In the genomic region with DNA sequence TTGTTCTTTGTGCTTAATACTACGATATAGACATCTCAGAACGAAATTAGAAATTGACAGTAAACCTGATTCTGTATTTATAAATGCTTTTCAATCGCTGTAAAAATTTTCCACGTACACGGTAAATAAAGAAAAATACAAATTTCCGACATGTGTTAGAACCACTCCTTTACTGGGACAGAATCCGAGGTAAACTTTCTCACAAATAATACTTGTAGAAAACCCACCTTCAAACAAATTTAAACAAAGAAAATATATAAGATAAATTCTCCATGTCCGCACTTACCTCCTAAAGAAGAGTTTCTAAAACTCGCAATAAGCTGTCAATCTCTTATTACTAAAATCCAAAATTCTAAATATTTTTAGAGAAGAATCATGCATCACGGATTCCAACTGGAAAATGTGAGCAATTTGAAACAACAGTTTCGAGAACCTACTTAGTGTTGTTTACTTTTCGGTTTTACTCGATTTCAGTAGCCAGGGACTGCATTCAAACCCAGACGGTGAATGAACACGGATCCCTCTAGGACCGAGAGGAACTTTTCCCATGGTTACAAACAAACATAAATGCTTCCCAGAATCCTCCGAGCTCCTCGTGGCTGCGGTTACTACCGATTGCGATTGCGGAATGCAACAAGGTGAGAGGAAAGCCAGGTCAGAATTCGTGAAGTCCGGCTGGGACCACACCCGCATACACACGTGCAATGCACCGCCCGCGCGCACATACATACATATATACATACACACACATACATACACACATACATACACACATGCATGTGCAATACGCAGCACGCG, we compare ENCODE assay signal across 9 mouse cellular contexts. TPM values are rescaled to one million over a fixed set of nuclear protein-coding genes. Genes with fewer than 3 reads are reported as not detected.
A peak's percentile ranks its signal among the peaks of the same experiment; 100 is the strongest.
DNase-seq lines count a peak whose midpoint lies in the region; ATAC-seq and TF ChIP-seq lines count a peak whose summit lies in the region.
"Had no signal": no experiment of that assay in that cellular context is flagged by ENCODE, and none has a peak within 500 bp of the region (broad histone marks: within the 10 kb centered on the region; RNA-seq: fewer than 3 reads in every experiment).

No protein-coding gene starts in this region.

- H3K4me3 ChIP-seq in brown adipose tissue, adult 24 weeks (ENCODE audit: insufficient read depth, low read depth, low read length), result peak overlapping the region; percentile 83
- peak overlapping the region; percentile 93 for H3K4me3 ChIP-seq in heart, embryonic 12.5 days
- peak overlapping the region; percentile 97 for H3K4me3 ChIP-seq in kidney, embryonic 16.5 days (ENCODE audit: low read length)
- H3K4me3 ChIP-seq in liver, adult 2 months (ENCODE audit: insufficient read depth, low read depth, low read length), result peak overlapping the region; percentile 61

- H3K9ac ChIP-seq in heart, embryonic 12.5 days, result peak overlapping the region; percentile 65
- peak overlapping the region; percentile 31 for H3K9ac ChIP-seq in kidney, embryonic 16.5 days (replicated peaks; ENCODE audit: low read length)
- peak overlapping the region; percentile 53 for H3K9ac ChIP-seq in liver, adult 2 months (ENCODE audit: low read depth, low read length)

- H3K36me3 ChIP-seq in heart, embryonic 12.5 days, result peaks cover 7% of the 10 kb centered on the region
- peaks cover 7% of the 10 kb centered on the region; the same call in 1 of the 2 replicates for H3K36me3 ChIP-seq in kidney, embryonic 16.5 days (ENCODE audit: insufficient read depth, low read length)
- H3K36me3 ChIP-seq in liver, adult 2 months (ENCODE audit: control insufficient read depth, insufficient read depth, low read length), result peaks cover 2% of the 10 kb centered on the region
- H3K36me3 ChIP-seq in splenic B cell, adult 2 months (ENCODE audit: control insufficient read depth, insufficient read depth, low read length, poor library complexity, severe bottlenecking), result no peaks in the 10 kb centered on the region

- H3K4me1 ChIP-seq in brown adipose tissue, adult 24 weeks (ENCODE audit: control insufficient read depth, insufficient read depth, insufficient read length, low read length), result 0 out of 2 replicates have a peak, but pooled peaks cover 2% of the 10 kb centered on the region
- H3K4me1 ChIP-seq in heart, embryonic 12.5 days (replicated peaks), result peaks cover 19% of the 10 kb centered on the region
- peaks cover 6% of the 10 kb centered on the region for H3K4me1 ChIP-seq in kidney, embryonic 16.5 days (ENCODE audit: insufficient read depth, low read length)
- H3K4me1 ChIP-seq in liver, adult 2 months (ENCODE audit: control insufficient read depth, insufficient read depth, low read length), result peaks cover 15% of the 10 kb centered on the region

- WGBS in heart, embryonic 12.5 days, result under 1% methylated on average over 33 of the region's 33 CpGs
- under 1% methylated on average over 33 of the region's 33 CpGs for WGBS in kidney, embryonic 16.5 days
- WGBS in liver, adult 2 months, result under 1% methylated on average over 33 of the region's 33 CpGs

- peaks cover 11% of the 10 kb centered on the region; the same call in 1 of the 2 replicates for H3K79me2 ChIP-seq in liver, adult 2 months (ENCODE audit: control insufficient read depth, insufficient read depth, low read length)

- no peaks in the 10 kb centered on the region for H3K9me3 ChIP-seq in heart, embryonic 12.5 days (replicated peaks)
- H3K9me3 ChIP-seq in kidney, embryonic 16.5 days (ENCODE audit: low read length), result no peaks in the 10 kb centered on the region

- TF ChIP-seq POLR2A in liver, adult 2 months (IDR thresholded peaks at IDR 0.05; ENCODE audit: extremely low read depth, insufficient read depth, low read length), result no peak

- no peak for TF ChIP-seq CTCF in liver, adult 2 months (IDR thresholded peaks at IDR 0.05; ENCODE audit: low read depth, low read length)

- H3K4me2 ChIP-seq in heart, embryonic 12.5 days, result peak overlapping the region; percentile 92
- peak overlapping the region; percentile 76 for H3K4me2 ChIP-seq in kidney, embryonic 16.5 days (replicated peaks; ENCODE audit: low read depth, low read length)

- H3K27me3 ChIP-seq in heart, embryonic 12.5 days (replicated peaks), result no peaks in the 10 kb centered on the region
- no peaks in the 10 kb centered on the region for H3K27me3 ChIP-seq in kidney, embryonic 16.5 days (ENCODE audit: insufficient read depth, low read length)
- no peaks in the 10 kb centered on the region for H3K27me3 ChIP-seq in liver, adult 2 months (ENCODE audit: control insufficient read depth, insufficient read depth, low read length)
- no peaks in the 10 kb centered on the region; the same call in 1 of the 2 replicates for H3K27me3 ChIP-seq in splenic B cell, adult 2 months (ENCODE audit: control insufficient read depth, insufficient read depth, low read length, poor library complexity, severe bottlenecking)

- ATAC-seq in erythroid progenitor cell, adult 5-6 weeks (replicated peaks; ENCODE audit: low FRiP score, poor library complexity, severe bottlenecking), result peak; percentile 75
- ATAC-seq in heart, embryonic 12.5 days (ENCODE audit: insufficient number of reproducible peaks, low FRiP score), result peak; percentile 74
- peak; percentile 90 for ATAC-seq in kidney, embryonic 16.5 days (ENCODE audit: low FRiP score, low TSS enrichment)
- ATAC-seq in monocyte, adult 5-6 weeks (replicated peaks; ENCODE audit: insufficient number of reproducible peaks, low FRiP score, low TSS enrichment, poor library complexity, severe bottlenecking), result peak; percentile 48

- DNase-seq in CD4-positive, CD25-positive, alpha-beta regulatory T cell, adult 2 months (ENCODE audit: low read depth, low spot score), result peak; percentile 54
- DNase-seq in liver, adult 2 months (ENCODE audit: extremely low read depth, low read depth, low spot score), result peak; percentile 91
- DNase-seq in splenic B cell, adult 2 months (ENCODE audit: low read depth, low spot score), result peak; percentile 66

- peak overlapping the region; percentile 56; the same call in 1 of the 2 replicates for H3K27ac ChIP-seq in brown adipose tissue, adult 24 weeks (replicated peaks; ENCODE audit: low read depth, low read length)
- no peak overlapping the region for H3K27ac ChIP-seq in heart, embryonic 12.5 days (ENCODE audit: poor library complexity, severe bottlenecking)
- no peak overlapping the region for H3K27ac ChIP-seq in kidney, embryonic 16.5 days (ENCODE audit: low read length)
- H3K27ac ChIP-seq in liver, adult 2 months (replicated peaks; ENCODE audit: insufficient read depth, low read depth, low read length), result no peak overlapping the region

RNA-seq across cellular contexts. Expression of a gene that starts 0.7 kb away (rescaled TPM):
- polyA plus RNA-seq in brown adipose tissue, adult 24 weeks (2012; ENCODE audit: insufficient read depth, insufficient read length, missing spikeins), result 11.1 and 14.5 TPM in 2 replicates
- total RNA-seq in erythroid progenitor cell, adult 5-6 weeks (2015; ENCODE audit: low replicate concordance), result 23.1 and 26.4 TPM in 2 replicates
- total RNA-seq in erythroid progenitor cell, adult 5-6 weeks (2017; ENCODE audit: low replicate concordance), result 27.2 and 29.6 TPM in 2 replicates
- 15.0 and 16.7 TPM in 2 replicates for polyA plus RNA-seq in heart, embryonic 12.5 days (2016; fragmentation: Nextera tagmentation; extraction: Ambion mirVana)
- polyA plus RNA-seq in kidney, embryonic 16.5 days (2015; fragmentation: Nextera tagmentation; extraction: Ambion mirVana), result 8.7 and 9.6 TPM in 2 replicates
- 30.1 and 38.1 TPM in 2 replicates for total RNA-seq in liver, adult 2 months (2014; rRNA removed)
- polyA plus RNA-seq in liver, adult 2 months (2012; rRNA removed), result 13.0 and 14.3 TPM in 2 replicates
- 45.8 to 71.9 TPM (median 49.6 TPM) in 3 replicates for total RNA-seq in monocyte, adult 5-6 weeks (2017)

RNA-seq across cellular contexts. Expression of a gene that starts 16.6 kb away (rescaled TPM):
- polyA plus RNA-seq in brown adipose tissue, adult 24 weeks (2012; ENCODE audit: insufficient read depth, insufficient read length, missing spikeins), result not detected in 2 replicates
- total RNA-seq in erythroid progenitor cell, adult 5-6 weeks (2015; ENCODE audit: low replicate concordance), result not detected in 2 replicates
- not detected in 2 replicates for total RNA-seq in erythroid progenitor cell, adult 5-6 weeks (2017; ENCODE audit: low replicate concordance)
- polyA plus RNA-seq in heart, embryonic 12.5 days (2016; fragmentation: Nextera tagmentation; extraction: Ambion mirVana), result 0.43 and 0.62 TPM in 2 replicates
- 0.58 and 0.64 TPM in 2 replicates for polyA plus RNA-seq in kidney, embryonic 16.5 days (2015; fragmentation: Nextera tagmentation; extraction: Ambion mirVana)
- 0.67 and 0.74 TPM in 2 replicates for total RNA-seq in liver, adult 2 months (2014; rRNA removed)
- 0.59 and 1.1 TPM in 2 replicates for polyA plus RNA-seq in liver, adult 2 months (2012; rRNA removed)
- total RNA-seq in monocyte, adult 5-6 weeks (2017), result 0.97 TPM in 1 of 3 replicates, not detected in the others

RNA-seq across cellular contexts. Expression of a gene that starts 17.0 kb away (rescaled TPM):
- 6.1 and 12.9 TPM in 2 replicates for polyA plus RNA-seq in brown adipose tissue, adult 24 weeks (2012; ENCODE audit: insufficient read depth, insufficient read length, missing spikeins)
- 2.2 and 5.4 TPM in 2 replicates for total RNA-seq in erythroid progenitor cell, adult 5-6 weeks (2015; ENCODE audit: low replicate concordance)
- not detected in 2 replicates for total RNA-seq in erythroid progenitor cell, adult 5-6 weeks (2017; ENCODE audit: low replicate concordance)
- polyA plus RNA-seq in heart, embryonic 12.5 days (2016; fragmentation: Nextera tagmentation; extraction: Ambion mirVana), result 28.4 and 28.8 TPM in 2 replicates
- polyA plus RNA-seq in kidney, embryonic 16.5 days (2015; fragmentation: Nextera tagmentation; extraction: Ambion mirVana), result 39.5 and 40.5 TPM in 2 replicates
- 30.4 and 36.2 TPM in 2 replicates for total RNA-seq in liver, adult 2 months (2014; rRNA removed)
- polyA plus RNA-seq in liver, adult 2 months (2012; rRNA removed), result 12.7 and 17.2 TPM in 2 replicates
- 7.0 to 16.2 TPM (median 9.7 TPM) in 3 replicates for total RNA-seq in monocyte, adult 5-6 weeks (2017)

RNA-seq across cellular contexts. Expression of a gene that starts 44.4 kb away (rescaled TPM):
- not detected in 2 replicates for polyA plus RNA-seq in brown adipose tissue, adult 24 weeks (2012; ENCODE audit: insufficient read depth, insufficient read length, missing spikeins)
- total RNA-seq in erythroid progenitor cell, adult 5-6 weeks (2015; ENCODE audit: low replicate concordance), result not detected in 2 replicates
- not detected in 2 replicates for total RNA-seq in erythroid progenitor cell, adult 5-6 weeks (2017; ENCODE audit: low replicate concordance)
- polyA plus RNA-seq in heart, embryonic 12.5 days (2016; fragmentation: Nextera tagmentation; extraction: Ambion mirVana), result not detected in 2 replicates
- 0.18 and 0.24 TPM in 2 replicates for polyA plus RNA-seq in kidney, embryonic 16.5 days (2015; fragmentation: Nextera tagmentation; extraction: Ambion mirVana)
- total RNA-seq in liver, adult 2 months (2014; rRNA removed), result 0.18 and 0.20 TPM in 2 replicates
- 0.11 TPM in 1 of 2 replicates, not detected in the other for polyA plus RNA-seq in liver, adult 2 months (2012; rRNA removed)
- 0.43 TPM in 1 of 3 replicates, not detected in the others for total RNA-seq in monocyte, adult 5-6 weeks (2017)
- total RNA-seq: gastrocnemius, postnatal 4 days had no signal

RNA-seq across cellular contexts. Expression of a gene that starts 59.1 kb away (rescaled TPM):
- 1.8 TPM in 1 of 2 replicates, not detected in the other for polyA plus RNA-seq in brown adipose tissue, adult 24 weeks (2012; ENCODE audit: insufficient read depth, insufficient read length, missing spikeins)
- 51.9 and 53.7 TPM in 2 replicates for total RNA-seq in erythroid progenitor cell, adult 5-6 weeks (2015; ENCODE audit: low replicate concordance)
- 27.0 and 28.4 TPM in 2 replicates for total RNA-seq in erythroid progenitor cell, adult 5-6 weeks (2017; ENCODE audit: low replicate concordance)
- 0.26 TPM in 1 of 2 replicates, not detected in the other for polyA plus RNA-seq in heart, embryonic 12.5 days (2016; fragmentation: Nextera tagmentation; extraction: Ambion mirVana)
- not detected in 2 replicates for polyA plus RNA-seq in kidney, embryonic 16.5 days (2015; fragmentation: Nextera tagmentation; extraction: Ambion mirVana)
- 0.83 and 1.1 TPM in 2 replicates for total RNA-seq in liver, adult 2 months (2014; rRNA removed)
- 0.37 and 1.1 TPM in 2 replicates for polyA plus RNA-seq in liver, adult 2 months (2012; rRNA removed)
- total RNA-seq in monocyte, adult 5-6 weeks (2017), result 25.8 to 50.1 TPM (median 35.3 TPM) in 3 replicates
